Comparison of ENCODE assay signal across 8 mouse cellular contexts in genomic region chr8:88272231-88273050, GRCm38 (mm10). TPM values are rescaled to one million over a fixed set of nuclear protein-coding genes. Genes with fewer than 3 reads are reported as not detected.
A peak's percentile ranks its signal among the peaks of the same experiment; 100 is the strongest.
DNase-seq lines count a peak whose midpoint lies in the region; ATAC-seq and TF ChIP-seq lines count a peak whose summit lies in the region.

TSS of gene Adcy7 (plus strand) at chr8:88272403.

- DNase-seq in left cerebral cortex, postnatal 36 days (ENCODE audit: low spot score in 2 of 2), result peak; percentile 20 to 49
- no peak for DNase-seq in left cerebral cortex, adult 9 months (ENCODE audit: low spot score in 2 of 2)
- DNase-seq in cerebellum, adult 2 months, result peak; percentile 54 to 71
- peak; percentile 74 for DNase-seq in liver, postnatal 0 days
- peak; percentile 58 for DNase-seq in neural tube, embryonic 10.5 days (ENCODE audit: extremely low spot score, low spot score)
- DNase-seq in thymus, postnatal 0 days (ENCODE audit: low spot score), result peak; percentile 55

- H3K4me3 ChIP-seq in cerebellum, adult 2 months (replicated peaks; ENCODE audit: insufficient read depth, low read depth, low read length), result peak within 1 kb of the TSS; percentile 61
- H3K4me3 ChIP-seq in forebrain, embryonic 16.5 days (replicated peaks; ENCODE audit: low read length), result peak within 1 kb of the TSS; percentile 47
- H3K4me3 ChIP-seq in hindbrain, embryonic 15.5 days, result peak within 1 kb of the TSS; percentile 49
- H3K4me3 ChIP-seq in liver, postnatal 0 days (ENCODE audit: low read depth, low read length), result peak within 1 kb of the TSS; percentile 55

- peak within 1 kb of the TSS; percentile 80 for H3K4me2 ChIP-seq in forebrain, embryonic 16.5 days (ENCODE audit: low read length)
- peak within 1 kb of the TSS; percentile 98 for H3K4me2 ChIP-seq in hindbrain, embryonic 15.5 days
- peak within 1 kb of the TSS; percentile 94 for H3K4me2 ChIP-seq in liver, postnatal 0 days (ENCODE audit: low read depth, low read length)

- intact Hi-C loops in left cerebral cortex, postnatal 36 days (cut with DNase I), result no loop called here

- no peaks in the 10 kb centered on the region for H3K4me1 ChIP-seq in cerebellum, adult 2 months (ENCODE audit: control insufficient read depth, insufficient read depth, low read length)
- peaks cover 10% of the 10 kb centered on the region for H3K4me1 ChIP-seq in forebrain, embryonic 16.5 days (replicated peaks; ENCODE audit: control insufficient read depth, insufficient read depth, low read length)
- peaks cover 11% of the 10 kb centered on the region for H3K4me1 ChIP-seq in hindbrain, embryonic 15.5 days (replicated peaks)
- peaks cover 17% of the 10 kb centered on the region for H3K4me1 ChIP-seq in liver, postnatal 0 days (ENCODE audit: insufficient read depth)

- no peaks in the 10 kb centered on the region for H3K27me3 ChIP-seq in cerebellum, adult 2 months (ENCODE audit: control insufficient read depth, insufficient read depth, low read length)
- H3K27me3 ChIP-seq in forebrain, embryonic 16.5 days (replicated peaks; ENCODE audit: control insufficient read depth, insufficient read depth, low read length), result no peaks in the 10 kb centered on the region; the same call in 1 of the 2 replicates
- peaks cover 17% of the 10 kb centered on the region; the same call in 1 of the 2 replicates for H3K27me3 ChIP-seq in hindbrain, embryonic 15.5 days
- peaks cover 13% of the 10 kb centered on the region for H3K27me3 ChIP-seq in liver, postnatal 0 days (ENCODE audit: insufficient read depth, low read length)

- H3K27ac ChIP-seq in cerebellum, adult 2 months (ENCODE audit: insufficient read depth, low read length), result no peak within 1 kb of the TSS
- H3K27ac ChIP-seq in forebrain, embryonic 16.5 days (ENCODE audit: low read length), result no peak within 1 kb of the TSS
- H3K27ac ChIP-seq in hindbrain, embryonic 15.5 days (replicated peaks), result no peak within 1 kb of the TSS
- no peak within 1 kb of the TSS for H3K27ac ChIP-seq in liver, postnatal 0 days (ENCODE audit: low read depth)

- no peaks in the 10 kb centered on the region for H3K36me3 ChIP-seq in forebrain, embryonic 16.5 days (ENCODE audit: control insufficient read depth, insufficient read depth)
- H3K36me3 ChIP-seq in hindbrain, embryonic 15.5 days, result no peaks in the 10 kb centered on the region
- H3K36me3 ChIP-seq in liver, postnatal 0 days (replicated peaks; ENCODE audit: insufficient read depth, low read length), result no peaks in the 10 kb centered on the region

- no peaks in the 10 kb centered on the region for H3K9me3 ChIP-seq in forebrain, embryonic 16.5 days (ENCODE audit: control insufficient read depth, low read length)
- no peaks in the 10 kb centered on the region for H3K9me3 ChIP-seq in hindbrain, embryonic 15.5 days
- H3K9me3 ChIP-seq in liver, postnatal 0 days (ENCODE audit: low read length), result no peaks in the 10 kb centered on the region

- 4% methylated on average over 64 of the region's 64 CpGs for WGBS in cerebellum, adult 2 months
- WGBS in forebrain, embryonic 16.5 days, result 4% methylated on average over 64 of the region's 64 CpGs
- WGBS in hindbrain, embryonic 15.5 days, result 4% methylated on average over 58 of the region's 64 CpGs
- WGBS in liver, postnatal 0 days (ENCODE audit: insufficient replicate concordance), result 4% methylated on average over 64 of the region's 64 CpGs

- no peak for TF ChIP-seq EP300 in liver, postnatal 0 days (IDR thresholded peaks at IDR 0.05; ENCODE audit: low read depth)

- peak within 1 kb of the TSS; percentile 59 for H3K9ac ChIP-seq in forebrain, embryonic 16.5 days (replicated peaks; ENCODE audit: low read depth, low read length)
- H3K9ac ChIP-seq in hindbrain, embryonic 15.5 days, result peak within 1 kb of the TSS; percentile 50
- H3K9ac ChIP-seq in liver, postnatal 0 days (replicated peaks), result peak within 1 kb of the TSS; percentile 68

- 0 out of 2 replicates have a peak, but pooled peaks have one; percentile 47 for ATAC-seq in forebrain, embryonic 16.5 days
- ATAC-seq in hindbrain, embryonic 15.5 days (ENCODE audit: low FRiP score, low read depth), result 0 out of 2 replicates have a peak, but pooled peaks have one; percentile 39
- peak; percentile 79 for ATAC-seq in liver, postnatal 0 days

- no peak for TF ChIP-seq POLR2A in cerebellum, adult 2 months (IDR thresholded peaks at IDR 0.05; ENCODE audit: borderline replicate concordance, insufficient read depth, low read length)

- TF ChIP-seq CTCF in cerebellum, adult 2 months (IDR thresholded peaks at IDR 0.05; ENCODE audit: borderline replicate concordance, insufficient read depth, low read depth, low read length), result peak; percentile 41; the same call in 1 of the 2 replicates
- TF ChIP-seq CTCF in liver, postnatal 0 days (IDR thresholded peaks at IDR 0.05; ENCODE audit: low read depth), result peak; percentile 70

RNA-seq across cellular contexts. Expression of gene Adcy7, which starts in this region (rescaled TPM):
- total RNA-seq in left cerebral cortex, postnatal 36 days (2021), result 1 to 10 TPM; 4.7 TPM
- polyA plus RNA-seq in cerebellum, adult 2 months (2012; rRNA removed), result 3.9 and 5.4 TPM in 2 replicates
- 2.1 TPM in 2 replicates for polyA plus RNA-seq in forebrain, embryonic 16.5 days (2015; fragmentation: Nextera tagmentation; extraction: Ambion mirVana)
- polyA plus RNA-seq in hindbrain, embryonic 15.5 days (2015; fragmentation: Nextera tagmentation; extraction: Ambion mirVana), result 5.2 TPM in 2 replicates
- 8.1 and 8.4 TPM in 2 replicates for polyA plus RNA-seq in liver, postnatal 0 days (2015; fragmentation: Nextera tagmentation; extraction: Ambion mirVana)
- polyA plus RNA-seq in thymus, postnatal 0 days (2015; fragmentation: Nextera tagmentation; extraction: Ambion mirVana), result 16.2 and 21.1 TPM in 2 replicates

Comparison
In these comparisons a context has a peak if more than half of its experiments do, and no peak if none do; other contexts are left out.
1. DNase-seq: peak in left cerebral cortex, postnatal 36 days (2 of 2), cerebellum, adult 2 months (2 of 2), liver, postnatal 0 days (single experiment), neural tube, embryonic 10.5 days (single experiment) and thymus, postnatal 0 days (single experiment); none in left cerebral cortex, adult 9 months (0 of 2).
2. Peak in every context shown above with its lines, with median percentiles within 50 percentile points of each other: H3K4me3 ChIP-seq, ATAC-seq, H3K4me2 ChIP-seq and H3K9ac ChIP-seq.